Mouse (Mus musculus) B cell, adult 67 days (primary cell): Measurements from ENCODE around the gene Mgmt. TPM values are rescaled to one million over a fixed set of nuclear protein-coding genes. Genes with fewer than 3 reads are reported as not detected.

Source experiments
- total RNA-seq, 2 experiments: library from RNA; stranded (reverse); gene quantifications; 4 replicates each; pipeline ENCODE4 v1.2.4; 2023

The Mgmt gene
- 1 to 10 TPM; 3.0 to 5.8 TPM for total RNA-seq

DNA sequence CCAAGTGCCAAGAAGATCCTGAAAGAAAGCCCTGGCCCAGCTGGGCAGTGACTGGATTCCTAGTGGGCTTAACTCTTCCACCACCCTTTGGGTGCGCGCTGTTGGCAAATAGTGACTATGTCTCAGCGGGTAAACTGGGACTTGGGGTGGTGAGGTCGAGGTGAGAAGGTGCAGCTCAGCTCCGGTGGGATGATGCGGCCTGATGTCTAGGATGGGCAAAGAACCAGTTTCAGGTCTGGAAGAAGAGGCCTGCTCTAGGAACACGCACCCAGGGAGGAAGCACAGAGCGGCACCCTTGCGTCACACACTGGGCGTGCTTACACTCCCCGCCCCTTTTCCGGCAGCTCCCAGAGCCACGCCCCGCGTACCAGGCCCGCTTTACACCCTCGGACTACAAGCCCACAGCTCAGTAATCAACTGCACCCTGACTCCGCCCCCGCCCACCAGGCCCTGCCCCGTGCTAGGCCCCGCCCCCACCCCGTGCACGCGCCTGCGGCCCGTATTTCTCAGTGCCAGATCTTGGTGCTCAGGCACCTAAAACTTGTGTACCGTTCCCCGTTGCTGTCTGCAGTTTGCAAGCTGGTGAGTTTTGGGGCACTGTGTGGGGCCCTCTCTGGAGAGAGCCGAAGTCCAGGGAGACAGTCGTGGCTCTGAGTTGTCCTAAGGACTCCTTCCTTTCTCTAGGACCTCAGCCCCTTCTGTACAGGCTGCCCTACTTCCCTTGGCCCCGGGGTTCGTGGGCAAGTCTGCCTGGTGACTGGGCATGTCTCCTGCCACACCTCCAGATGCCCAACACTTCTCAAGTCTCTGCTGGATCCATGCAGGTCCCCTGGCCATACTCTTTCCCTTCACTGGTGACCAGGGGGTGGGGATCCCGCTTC lies at the start of gene Mgmt:
Gene Mgmt (plus strand): TSS at position 509 of the 881 bp plus-strand sequence.

